Mouse (Mus musculus) MEL (cell line): ENCODE data around the gene Cep152.

Source experiments
- BHLHE40 ChIP-seq: IDR thresholded peaks from 2 replicates; pipeline ENCODE4 v1.6.1; 2012; ENCODE audit warnings: low read depth, mild to moderate bottlenecking, inconsistent platforms, low read length, improper control_type of control experiment, borderline replicate concordance
- CTCF ChIP-seq, 3 experiments: IDR thresholded peaks in 2 of 3; conservative IDR thresholded peaks in 1 of 3; 2 replicates each; pipeline ENCODE4 v1.5.1; 2011 to 2012; ENCODE audit warnings: low read length in 3 of 3, low read depth in 2 of 3, mild to moderate bottlenecking in 2 of 3, improper control_type of control experiment in 1 of 3, inconsistent platforms in 1 of 3, mixed read lengths in 1 of 3, moderate library complexity in 1 of 3; ENCODE audit not compliant: control insufficient read depth in 1 of 3, insufficient read depth in 1 of 3, poor library complexity in 1 of 3, severe bottlenecking in 1 of 3
- EP300 ChIP-seq, 2 experiments: IDR thresholded peaks; 2 replicates each; pipeline ENCODE4 v1.6.1; 2011; ENCODE audit warnings: improper control_type of control experiment in 2 of 2, low read length in 2 of 2, low read depth in 1 of 2, mild to moderate bottlenecking in 1 of 2
- KAT2A ChIP-seq: conservative IDR thresholded peaks from 2 replicates; pipeline ENCODE4 v1.6.1; 2012; ENCODE audit warnings: low read depth, low read length, improper control_type of control experiment, inconsistent platforms
- NELFE ChIP-seq: IDR thresholded peaks from 2 replicates; pipeline ENCODE4 v1.6.1; 2011; ENCODE audit warnings: low read depth, low read length, improper control_type of control experiment
- POLR2A ChIP-seq, 2 experiments: IDR thresholded peaks; 2 replicates each; pipeline ENCODE4 v1.6.1; 2011 to 2012; ENCODE audit warnings: low read length in 2 of 2, mild to moderate bottlenecking in 2 of 2, control low read depth in 1 of 2, improper control_type of control experiment in 1 of 2, low read depth in 1 of 2, moderate library complexity in 1 of 2; ENCODE audit not compliant: control insufficient read depth in 1 of 2, insufficient read depth in 1 of 2, poor library complexity in 1 of 2
- POLR2AphosphoS2 ChIP-seq: IDR thresholded peaks from 2 replicates; pipeline ENCODE4 v1.6.1; 2011; ENCODE audit warnings: low read length, improper control_type of control experiment
- RCOR1 ChIP-seq: IDR thresholded peaks from 2 replicates; pipeline ENCODE4 v1.6.1; 2012; ENCODE audit warnings: low read depth, mild to moderate bottlenecking, inconsistent platforms, low read length, improper control_type of control experiment
- UBTF ChIP-seq: IDR thresholded peaks from 2 replicates; pipeline ENCODE4 v1.6.1; 2012; ENCODE audit warnings: low read depth, mild to moderate bottlenecking, inconsistent platforms, low read length, improper control_type of control experiment, moderate library complexity, borderline replicate concordance; ENCODE audit not compliant: insufficient read depth

- TF ChIP-seq NELFE (no peak), BHLHE40 (no peak), POLR2AphosphoS2 (no peak), POLR2A (IDR thresholded peaks at IDR 0.05; ENCODE audit: control insufficient read depth in 1 of 2, insufficient read depth in 1 of 2, low read depth in 1 of 2, low read length in 2 of 2, poor library complexity in 1 of 2) (no peak), CTCF (IDR thresholded peaks at IDR 0.05 in 2 of 3, conservative IDR thresholded peaks at IDR 0.05 in 1 of 3; ENCODE audit: control insufficient read depth in 1 of 3, insufficient read depth in 1 of 3, low read depth in 2 of 3, low read length in 3 of 3, poor library complexity in 1 of 3, severe bottlenecking in 1 of 3) (no peak), RCOR1 (no peak), UBTF (no peak), KAT2A (no peak), EP300 (IDR thresholded peaks at IDR 0.05; ENCODE audit: low read depth in 1 of 2, low read length in 2 of 2) (peak in 1 of 2 experiments; percentile 14; a peak in 2 of 4 replicates)
Observed at GRCm38 (mm10) chr2:125665909-125666308, 41.0 kb upstream of the Cep152 start.
